Mouse (Mus musculus) thymus, postnatal 0 days (tissue): ENCODE results near the gene Galnt12. TPM values are rescaled to one million over a fixed set of nuclear protein-coding genes. Genes with fewer than 3 reads are reported as not detected.
"Not testable (repeated sequence)": the region's sequence is repeated elsewhere in the genome, so short reads cannot be mapped to it uniquely, and the experiment has no call there.

Experiments
- DNase-seq: peaks from one replicate; pipeline ENCODE4 v3.0.0-alpha.2; 2015; ENCODE audit warnings: low spot score
- polyA plus RNA-seq: library from polyadenylated mRNA; unstranded; fragments of >200 nt; fragmentation: Nextera tagmentation; extraction: Ambion mirVana; gene quantifications from 2 replicates; pipeline ENCODE4 v1.2.1, GENCODE M21; 2015

The Galnt12 gene
- polyA plus RNA-seq = 35.3 and 37.1 TPM in 2 replicates

DNA sequence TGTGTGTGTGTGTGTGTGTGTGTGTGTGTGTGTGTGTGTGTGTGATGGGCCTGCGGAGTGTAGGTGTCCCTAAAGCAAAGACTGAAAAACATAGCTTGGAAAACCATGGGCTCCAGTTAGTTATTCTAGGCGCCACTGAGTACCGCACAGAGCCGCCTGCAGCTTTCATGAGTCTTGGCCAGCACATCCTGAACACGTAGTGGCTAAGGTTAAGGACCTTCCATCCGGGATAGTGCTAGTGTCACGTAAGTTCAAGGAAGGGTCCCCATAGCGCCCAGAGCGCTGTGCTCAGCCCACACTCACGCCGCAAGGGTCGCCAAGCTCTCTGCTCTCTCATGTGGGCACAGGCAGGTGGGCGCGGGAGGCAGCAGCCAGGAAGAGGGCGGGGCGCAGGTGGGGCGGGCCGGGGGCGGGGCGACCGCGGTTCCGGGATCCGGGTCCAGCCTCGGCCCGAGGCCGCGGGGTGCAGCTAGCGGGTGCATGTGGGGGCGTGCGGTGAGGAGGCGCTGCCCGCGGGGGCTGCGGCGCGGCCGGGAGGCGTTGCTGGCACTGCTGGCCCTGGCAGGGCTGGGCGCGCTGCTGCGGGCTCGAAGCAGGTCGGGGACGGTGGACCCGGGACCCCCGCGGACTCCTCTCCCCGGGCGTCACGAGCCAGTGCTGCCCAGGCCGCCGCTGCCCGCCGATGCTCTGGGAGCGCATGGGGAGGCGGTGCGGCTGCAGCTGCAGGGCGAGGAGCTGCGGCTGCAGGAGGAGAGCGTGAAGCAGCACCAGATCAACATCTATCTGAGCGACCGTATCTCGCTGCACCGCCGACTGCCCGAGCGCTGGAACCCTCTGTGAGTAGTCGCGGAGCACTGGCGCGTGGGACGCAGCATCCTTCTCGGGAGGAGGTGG is at the start of gene Galnt12:
Galnt12 (plus strand) TSS at position 417 of the 894 bp plus-strand sequence.
- peak; percentile 75 for DNase-seq

DNA sequence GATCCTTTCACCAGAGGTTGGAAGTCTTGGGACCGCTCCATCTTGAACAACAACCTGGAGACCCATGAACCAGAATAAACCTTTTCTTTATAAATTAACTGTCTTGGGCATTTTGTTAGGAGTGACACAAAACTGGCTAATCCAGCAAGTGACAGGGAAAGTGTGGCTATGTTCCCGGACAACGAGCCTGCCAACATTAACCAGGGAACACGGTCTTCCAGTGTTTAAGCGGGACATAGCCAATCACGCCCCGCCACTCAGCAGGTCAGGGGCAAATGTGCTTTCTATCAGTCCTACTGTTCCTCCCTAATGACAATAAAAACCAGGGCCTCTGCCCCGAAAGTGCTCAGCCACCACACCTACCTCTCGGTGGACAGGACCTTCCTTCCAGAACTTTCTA is 47.8 kb upstream of the Galnt12 start:
- DNase-seq = no peak

- DNase-seq = peak; percentile 18
Observed at GRCm38 (mm10) chr4:47046974-47047373, 44.7 kb upstream of the Galnt12 start.

- DNase-seq = no peak
Observed at GRCm38 (mm10) chr4:47047765-47048164, 43.9 kb upstream of the Galnt12 start.

- no peak for DNase-seq
Observed at GRCm38 (mm10) chr4:47049216-47049615, 42.5 kb upstream of the Galnt12 start.

DNA sequence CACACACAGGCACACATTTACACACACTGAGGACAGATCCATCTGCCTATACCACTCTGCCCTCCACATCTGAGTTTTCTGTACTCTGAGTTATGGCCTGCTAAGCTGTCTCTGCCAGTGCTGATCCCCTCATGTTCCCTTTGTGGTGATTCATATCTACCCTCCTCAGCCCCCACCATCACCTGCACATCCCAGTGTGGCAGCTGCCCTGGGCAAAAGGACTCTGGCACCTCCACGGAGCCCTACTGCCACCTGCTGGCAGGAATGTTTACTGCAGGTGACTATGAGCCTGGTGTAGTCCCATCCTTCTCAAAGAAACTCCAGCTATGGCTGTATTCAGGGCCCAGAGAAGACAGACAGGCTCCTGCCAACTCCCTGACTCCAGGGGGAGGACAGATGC is 41.5 kb upstream of the Galnt12 start:
- peak; percentile 79 for DNase-seq

DNA sequence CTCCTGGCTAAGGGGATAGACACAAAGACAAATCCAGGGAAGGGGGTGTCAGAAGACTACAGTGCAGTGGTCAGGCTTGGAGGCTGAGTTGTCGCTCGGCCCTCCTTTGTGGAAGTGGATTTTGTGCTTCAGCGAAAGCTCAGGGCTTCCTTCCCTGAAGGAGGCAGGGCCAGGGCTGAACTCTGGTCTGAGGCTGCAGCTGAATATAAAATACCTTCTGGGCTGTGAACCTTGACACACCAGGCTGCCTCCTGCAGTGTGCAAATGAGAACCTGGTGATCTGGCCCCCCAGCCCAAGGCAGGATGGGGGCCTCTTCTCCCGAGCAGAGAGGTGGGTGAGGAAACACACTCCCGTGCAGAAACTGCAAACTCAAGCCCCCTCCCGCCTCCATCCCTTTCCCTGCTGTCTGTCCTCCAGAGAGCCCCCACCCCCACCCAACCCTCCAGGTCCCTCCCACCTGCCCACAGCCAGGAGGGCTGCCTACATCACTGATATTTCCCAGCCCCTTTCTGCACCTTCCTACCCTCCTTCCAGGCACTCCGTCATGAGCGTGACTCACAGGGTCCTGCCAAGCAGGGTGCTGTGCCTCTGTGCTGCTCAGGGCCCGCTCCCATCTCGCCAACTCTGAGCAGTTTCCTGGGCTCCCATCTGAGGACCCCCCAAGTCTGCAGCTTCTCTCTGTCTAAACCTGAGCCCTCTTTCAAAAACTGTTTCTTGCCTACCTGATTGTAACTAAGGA is 40.9 kb upstream of the Galnt12 start:
- DNase-seq = no peak

GRCm38 (mm10) chr4:47051905-47052304 is 39.8 kb upstream of the Galnt12 start:
- no peak for DNase-seq

- not testable (repeated sequence) for DNase-seq
Observed at GRCm38 (mm10) chr4:47055170-47055569, 36.5 kb upstream of the Galnt12 start.

DNA sequence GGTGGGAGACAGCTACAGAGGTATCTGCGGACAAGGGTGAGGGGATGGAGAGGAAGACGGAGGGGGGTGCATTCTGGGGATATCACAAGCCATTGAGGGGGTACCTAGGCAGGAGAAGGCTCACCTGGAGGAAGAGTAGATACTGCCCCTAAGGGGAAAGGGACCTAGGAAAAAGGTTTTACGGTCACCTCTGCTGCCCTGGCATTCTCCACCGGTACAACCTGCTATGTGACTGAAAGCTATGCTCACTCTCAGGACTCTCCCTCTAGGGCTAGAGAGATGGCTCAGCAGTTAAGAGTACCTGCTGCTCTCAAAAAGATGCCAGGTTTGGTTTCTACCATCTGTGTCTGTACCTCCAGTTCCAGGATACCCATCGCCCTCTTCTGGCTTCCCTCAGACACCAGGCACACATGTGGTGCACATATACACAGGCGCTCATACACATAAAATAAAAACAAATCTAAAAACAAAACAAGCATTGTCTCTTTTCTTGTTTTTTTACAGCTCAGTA is 36.1 kb upstream of the Galnt12 start:
- no peak for DNase-seq

- DNase-seq = peak; percentile 40
Observed at GRCm38 (mm10) chr4:47056791-47057509, 34.8 kb upstream of the Galnt12 start, which contains the start of gene Anks6. TSS of gene Anks6 (minus strand) at chr4:47057427.

DNA sequence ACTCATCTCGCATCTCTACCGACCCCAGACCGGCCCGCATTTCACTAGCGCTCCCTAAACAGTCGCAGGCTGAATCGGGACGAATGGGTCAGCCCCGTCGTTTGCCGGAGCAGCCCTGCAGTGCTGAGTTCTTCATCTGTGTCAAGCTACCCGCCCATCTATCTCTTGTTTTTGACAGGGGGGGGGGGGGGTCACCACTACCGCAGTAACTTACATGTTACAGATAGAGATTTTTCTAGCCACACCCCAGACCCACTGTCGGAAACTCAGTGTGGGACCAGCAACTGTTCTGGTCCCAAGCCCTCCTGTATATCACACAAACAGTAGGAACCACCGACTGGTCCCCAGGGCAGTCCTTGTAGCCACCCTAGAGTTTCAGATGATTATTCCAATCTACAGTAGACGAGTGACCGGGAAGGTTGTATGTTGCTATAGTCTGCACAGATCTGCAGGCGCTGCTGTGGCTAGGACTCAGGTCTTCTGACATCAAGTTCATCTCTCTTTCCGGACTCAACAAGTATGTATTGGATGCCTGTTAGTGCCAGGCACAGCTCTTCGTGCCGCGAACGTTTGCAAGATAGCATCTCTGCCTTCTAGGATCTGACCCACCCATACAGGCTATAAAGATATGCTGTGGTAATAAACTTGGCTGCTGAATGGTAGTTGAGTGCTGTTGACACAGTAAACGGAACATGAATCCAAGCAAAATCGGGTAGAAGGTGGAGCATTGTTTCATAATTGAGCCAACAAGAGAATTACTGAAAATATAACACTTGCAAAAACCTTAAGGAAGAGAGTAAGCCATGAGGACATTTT is 34.0 kb upstream of the Galnt12 start:
- DNase-seq = no peak

- DNase-seq = no peak
Observed at GRCm38 (mm10) chr4:47060900-47061299, 30.8 kb upstream of the Galnt12 start.

DNA sequence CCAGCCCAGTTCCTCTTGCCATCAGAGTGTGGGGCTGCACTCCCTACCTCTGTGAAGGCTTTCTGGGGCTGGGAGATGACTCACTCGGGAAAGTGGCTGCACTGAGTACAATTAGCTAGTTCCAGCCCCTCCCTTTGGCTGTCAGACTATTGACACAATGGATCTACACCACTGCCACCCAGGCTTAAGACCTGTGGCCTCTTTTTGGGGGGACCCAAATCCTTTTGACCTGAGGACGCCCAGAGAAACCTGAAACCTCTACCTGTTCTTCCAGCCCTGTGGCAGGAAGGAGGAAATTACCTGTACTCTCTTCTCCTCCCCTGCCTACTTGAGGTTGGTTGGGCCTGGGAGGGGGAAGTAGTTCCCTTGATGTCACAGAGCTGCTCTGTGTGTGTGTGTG is 16.7 kb upstream of the Galnt12 start:
- DNase-seq = no peak

DNA sequence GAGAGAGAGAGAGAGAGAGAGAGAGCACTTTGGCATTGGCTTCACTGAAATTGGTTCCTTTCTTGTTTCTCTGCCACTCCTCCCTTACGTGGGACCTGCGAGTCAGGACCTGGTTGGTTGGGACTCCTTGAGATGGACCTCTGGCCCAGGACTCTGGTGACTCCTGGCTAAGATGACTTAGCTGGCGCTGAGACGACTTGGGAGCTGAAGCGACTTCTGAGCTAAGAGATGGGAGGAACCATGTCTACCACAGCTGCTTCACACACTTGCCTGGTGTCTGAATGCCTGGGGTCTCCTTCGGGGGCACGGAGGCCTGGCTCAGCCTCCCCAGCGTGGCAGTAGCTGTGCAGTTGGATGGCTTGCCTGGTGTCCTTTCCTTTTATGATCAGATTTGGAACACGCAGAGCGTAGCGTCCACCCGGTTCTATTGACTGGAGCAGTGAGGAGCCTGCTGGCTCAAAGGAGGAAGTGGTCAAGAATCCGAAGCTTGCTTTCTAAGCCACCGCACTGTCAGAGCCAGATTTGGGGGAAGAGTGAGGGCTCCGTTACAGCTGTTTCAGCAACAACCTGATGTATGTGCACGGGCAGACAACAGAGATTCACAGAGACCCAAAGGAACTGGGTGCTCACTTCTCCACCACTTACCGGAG is 11.6 kb upstream of the Galnt12 start:
- no peak for DNase-seq

- DNase-seq = no peak
Observed at GRCm38 (mm10) chr4:47080647-47081010, 11.1 kb upstream of the Galnt12 start.

- DNase-seq = no peak
Observed at GRCm38 (mm10) chr4:47083824-47084223, 7.9 kb upstream of the Galnt12 start.

- DNase-seq = no peak
Observed at GRCm38 (mm10) chr4:47088671-47089070, 3.0 kb upstream of the Galnt12 start.

DNA sequence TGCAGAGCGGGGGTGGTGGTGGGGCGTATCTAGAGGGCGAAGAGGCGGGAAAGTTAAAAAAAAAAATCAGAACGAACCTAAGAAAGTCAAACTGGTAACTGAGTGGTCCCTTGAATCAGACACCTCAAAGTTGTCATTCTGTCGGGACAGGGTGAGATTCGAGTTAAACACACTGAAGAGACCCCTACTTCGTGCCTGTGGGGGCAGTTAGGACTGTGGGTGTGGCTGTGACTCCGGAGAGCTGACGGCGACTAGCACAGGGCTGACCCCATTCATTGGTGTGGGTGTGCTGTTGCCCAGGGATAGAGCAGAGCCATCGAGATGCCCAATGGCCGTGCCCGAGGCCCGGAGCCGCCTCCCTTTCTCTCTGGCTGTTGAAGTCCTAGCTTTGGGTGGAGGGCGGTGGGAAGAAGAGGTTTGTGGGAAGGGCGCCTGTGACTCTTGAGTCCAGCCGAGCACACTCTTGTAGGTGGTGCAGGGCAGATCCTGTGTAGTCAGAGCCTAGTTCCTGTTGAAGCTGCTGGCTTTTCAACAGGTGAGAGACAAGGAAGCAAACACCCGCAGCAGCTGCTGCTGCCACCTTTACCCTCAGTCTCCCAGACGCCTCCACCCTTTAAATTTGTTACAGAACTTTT is 795 bp downstream of the Galnt12 start:
- peak; percentile 38 for DNase-seq

DNA sequence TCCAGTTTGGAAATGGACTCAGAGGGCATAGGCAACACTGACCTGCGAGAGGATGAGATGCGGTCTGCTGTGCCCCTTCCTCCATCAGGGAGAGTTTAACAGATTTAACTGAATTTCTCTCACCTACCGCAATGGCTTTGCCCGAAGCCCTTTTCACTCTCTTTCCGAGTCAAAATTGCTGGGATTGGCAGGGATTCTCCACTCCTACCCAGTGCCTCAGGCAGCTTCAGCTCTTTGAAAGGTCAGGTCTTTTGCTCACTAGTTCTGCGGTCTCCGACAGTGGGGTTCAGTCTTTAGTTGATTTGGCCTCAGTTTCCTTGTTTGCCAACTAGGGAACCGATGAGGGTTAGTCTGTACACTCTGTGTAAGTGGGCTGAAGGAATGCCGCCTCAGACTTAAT is 1.5 kb downstream of the Galnt12 start:
- DNase-seq = no peak
